Mouse (Mus musculus) MEL (cell line): Measurements from ENCODE around the gene Zfp280b. TPM values are rescaled to one million over a fixed set of nuclear protein-coding genes. Genes with fewer than 3 reads are reported as not detected.

Experiments
- DNase-seq: peaks from one replicate; pipeline ENCODE4 v3.0.0; 2011; ENCODE audit warnings: low read depth, low spot score
- H3K27ac ChIP-seq: 2 replicates; pipeline ENCODE4 v1.5.1; 2012; ENCODE audit warnings: low read depth, mild to moderate bottlenecking, control low read depth, low read length, moderate library complexity; ENCODE audit not compliant: control insufficient read depth
- H3K27me3 ChIP-seq, 2 experiments: fragments of 150-350 bp in 1 of 2; sonication (generic) in 1 of 2; 2 replicates each; pipeline ENCODE4 v1.6.1; 2012; ENCODE audit warnings: low read length in 2 of 2, mild to moderate bottlenecking in 2 of 2, improper control_type of control experiment in 1 of 2, moderate library complexity in 1 of 2; ENCODE audit not compliant: insufficient read depth in 2 of 2, control insufficient read depth in 1 of 2
- H3K36me3 ChIP-seq, 2 experiments: 2 replicates each; pipeline ENCODE4 v1.6.1; 2012 to 2014; ENCODE audit warnings: low read length in 2 of 2, improper control_type of control experiment in 1 of 2, inconsistent platforms in 1 of 2, mild to moderate bottlenecking in 1 of 2; ENCODE audit not compliant: insufficient read depth in 2 of 2, control insufficient read depth in 1 of 2
- H3K4me1 ChIP-seq, 2 experiments: fragments of 150-350 bp in 1 of 2; sonication (generic) in 1 of 2; 2 replicates each; pipeline ENCODE4 v1.6.1; 2012; ENCODE audit warnings: low read length in 2 of 2, improper control_type of control experiment in 1 of 2, mild to moderate bottlenecking in 1 of 2; ENCODE audit not compliant: insufficient read depth in 2 of 2, control insufficient read depth in 1 of 2
- H3K4me3 ChIP-seq, 2 experiments: fragments of 150-350 bp in 1 of 2; sonication (generic) in 1 of 2; 2 replicates each; pipeline ENCODE4 v1.5.1; 2012; ENCODE audit warnings: low read depth in 2 of 2, low read length in 2 of 2, mild to moderate bottlenecking in 2 of 2, moderate library complexity in 2 of 2, control low read depth in 1 of 2, improper control_type of control experiment in 1 of 2; ENCODE audit not compliant: control insufficient read depth in 1 of 2, insufficient read depth in 1 of 2
- H3K79me2 ChIP-seq: 2 replicates; pipeline ENCODE4 v1.6.1; 2012; ENCODE audit warnings: mild to moderate bottlenecking, low read length, moderate library complexity; ENCODE audit not compliant: control insufficient read depth, poor library complexity, insufficient read depth
- H3K9ac ChIP-seq: 2 replicates; pipeline ENCODE4 v1.6.1; 2012; ENCODE audit warnings: low read depth, mild to moderate bottlenecking, control low read depth, low read length, moderate library complexity; ENCODE audit not compliant: control insufficient read depth, poor library complexity, severe bottlenecking
- H3K9me3 ChIP-seq: fragments of 150-350 bp; sonication (generic); replicated peaks from 2 replicates; pipeline ENCODE4 v1.6.1; 2012; ENCODE audit warnings: mild to moderate bottlenecking, low read length, improper control_type of control experiment, moderate library complexity; ENCODE audit not compliant: insufficient read depth
- BHLHE40 ChIP-seq: IDR thresholded peaks from 2 replicates; pipeline ENCODE4 v1.6.1; 2012; ENCODE audit warnings: low read depth, mild to moderate bottlenecking, inconsistent platforms, low read length, improper control_type of control experiment, borderline replicate concordance
- CTCF ChIP-seq, 3 experiments: IDR thresholded peaks in 2 of 3; conservative IDR thresholded peaks in 1 of 3; 2 replicates each; pipeline ENCODE4 v1.5.1; 2011 to 2012; ENCODE audit warnings: low read length in 3 of 3, low read depth in 2 of 3, mild to moderate bottlenecking in 2 of 3, improper control_type of control experiment in 1 of 3, inconsistent platforms in 1 of 3, mixed read lengths in 1 of 3, moderate library complexity in 1 of 3; ENCODE audit not compliant: control insufficient read depth in 1 of 3, insufficient read depth in 1 of 3, poor library complexity in 1 of 3, severe bottlenecking in 1 of 3
- E2F4 ChIP-seq: IDR thresholded peaks from 2 replicates; pipeline ENCODE4 v1.6.1; 2011; ENCODE audit warnings: low read depth, low read length, improper control_type of control experiment, borderline replicate concordance
- ELF1 ChIP-seq: IDR thresholded peaks from 2 replicates; pipeline ENCODE4 v1.6.1; 2014; ENCODE audit warnings: low read depth, mild to moderate bottlenecking, inconsistent platforms, low read length, improper control_type of control experiment, moderate library complexity
- EP300 ChIP-seq, 2 experiments: IDR thresholded peaks; 2 replicates each; pipeline ENCODE4 v1.6.1; 2011; ENCODE audit warnings: improper control_type of control experiment in 2 of 2, low read length in 2 of 2, low read depth in 1 of 2, mild to moderate bottlenecking in 1 of 2
- GATA1 ChIP-seq: IDR thresholded peaks from 2 replicates; pipeline ENCODE4 v1.6.1; 2011; ENCODE audit warnings: low read depth, low read length, improper control_type of control experiment
- HCFC1 ChIP-seq: IDR thresholded peaks from 2 replicates; pipeline ENCODE4 v1.6.1; 2012; ENCODE audit warnings: low read depth, mild to moderate bottlenecking, inconsistent platforms, low read length, improper control_type of control experiment, moderate library complexity
- MAFK ChIP-seq: IDR thresholded peaks from 2 replicates; pipeline ENCODE4 v1.6.1; 2011; ENCODE audit warnings: low read depth, mild to moderate bottlenecking, low read length, improper control_type of control experiment, borderline replicate concordance
- MAX ChIP-seq: IDR thresholded peaks from 2 replicates; pipeline ENCODE4 v1.6.1; 2011; ENCODE audit warnings: low read length, improper control_type of control experiment
- MAZ ChIP-seq: IDR thresholded peaks from 2 replicates; pipeline ENCODE4 v1.6.1; 2012; ENCODE audit warnings: low read depth, mild to moderate bottlenecking, inconsistent platforms, low read length, improper control_type of control experiment
- MEF2A ChIP-seq: IDR thresholded peaks from 2 replicates; pipeline ENCODE4 v1.6.1; 2014; ENCODE audit warnings: low read depth, mild to moderate bottlenecking, inconsistent platforms, low read length, improper control_type of control experiment; ENCODE audit not compliant: poor library complexity, insufficient replicate concordance, severe bottlenecking; ENCODE audit errors: extremely low read depth
- MXI1 ChIP-seq: IDR thresholded peaks from 2 replicates; pipeline ENCODE4 v1.6.1; 2011; ENCODE audit warnings: mild to moderate bottlenecking, low read depth, low read length, improper control_type of control experiment
- MYC ChIP-seq: IDR thresholded peaks from 2 replicates; pipeline ENCODE4 v1.6.1; 2011; ENCODE audit warnings: low read depth, mild to moderate bottlenecking, low read length, improper control_type of control experiment, moderate library complexity
- NELFE ChIP-seq: IDR thresholded peaks from 2 replicates; pipeline ENCODE4 v1.6.1; 2011; ENCODE audit warnings: low read depth, low read length, improper control_type of control experiment
- NRF1 ChIP-seq: IDR thresholded peaks from 2 replicates; pipeline ENCODE4 v1.6.1; 2014; ENCODE audit warnings: low read depth, mild to moderate bottlenecking, inconsistent platforms, low read length, improper control_type of control experiment, moderate library complexity; ENCODE audit not compliant: poor library complexity, insufficient read depth, severe bottlenecking
- POLR2AphosphoS2 ChIP-seq: IDR thresholded peaks from 2 replicates; pipeline ENCODE4 v1.6.1; 2011; ENCODE audit warnings: low read length, improper control_type of control experiment
- POLR2AphosphoS5 ChIP-seq: IDR thresholded peaks from 2 replicates; pipeline ENCODE4 v1.6.1; 2012; ENCODE audit warnings: low read depth, borderline replicate concordance, mild to moderate bottlenecking, inconsistent platforms, low read length, moderate library complexity, mixed read lengths
- RAD21 ChIP-seq: IDR thresholded peaks from 2 replicates; pipeline ENCODE4 v1.6.1; 2011; ENCODE audit warnings: mild to moderate bottlenecking, low read depth, low read length, improper control_type of control experiment
- SIN3A ChIP-seq: IDR thresholded peaks from 2 replicates; pipeline ENCODE4 v1.6.1; 2012; ENCODE audit warnings: low read length, improper control_type of control experiment, inconsistent platforms
- SMC3 ChIP-seq: IDR thresholded peaks from 2 replicates; pipeline ENCODE4 v1.6.1; 2011; ENCODE audit warnings: low read depth, low read length, improper control_type of control experiment
- TAL1 ChIP-seq: IDR thresholded peaks from 2 replicates; pipeline ENCODE4 v1.6.1; 2012; ENCODE audit warnings: mild to moderate bottlenecking, inconsistent platforms, low read length, moderate library complexity, mixed read lengths
- TBP ChIP-seq: IDR thresholded peaks from 2 replicates; pipeline ENCODE4 v1.8.0; 2011; ENCODE audit warnings: low read depth, low read length, improper control_type of control experiment
- TCF12 ChIP-seq: IDR thresholded peaks from 2 replicates; pipeline ENCODE4 v1.6.1; 2014; ENCODE audit warnings: low read depth, mild to moderate bottlenecking, inconsistent platforms, low read length, improper control_type of control experiment, moderate library complexity
- UBTF ChIP-seq: IDR thresholded peaks from 2 replicates; pipeline ENCODE4 v1.6.1; 2012; ENCODE audit warnings: low read depth, mild to moderate bottlenecking, inconsistent platforms, low read length, improper control_type of control experiment, moderate library complexity, borderline replicate concordance; ENCODE audit not compliant: insufficient read depth
- USF1 ChIP-seq: IDR thresholded peaks from 2 replicates; pipeline ENCODE4 v1.6.1; 2014; ENCODE audit warnings: low read depth, mild to moderate bottlenecking, inconsistent platforms, low read length, improper control_type of control experiment, moderate library complexity
- USF2 ChIP-seq, 2 experiments: IDR thresholded peaks; 2 replicates each; pipeline ENCODE4 v1.6.1; 2011 to 2012; ENCODE audit warnings: improper control_type of control experiment in 2 of 2, low read length in 2 of 2, borderline replicate concordance in 1 of 2, inconsistent platforms in 1 of 2, low read depth in 1 of 2, mild to moderate bottlenecking in 1 of 2; ENCODE audit not compliant: insufficient read depth in 1 of 2
- ZC3H11A ChIP-seq: IDR thresholded peaks from 2 replicates; pipeline ENCODE4 v1.6.1; 2012; ENCODE audit warnings: low read depth, mild to moderate bottlenecking, inconsistent platforms, low read length, improper control_type of control experiment
- ZKSCAN1 ChIP-seq: IDR thresholded peaks from 2 replicates; pipeline ENCODE4 v1.6.1; 2012; ENCODE audit warnings: low read depth, mild to moderate bottlenecking, inconsistent platforms, low read length, improper control_type of control experiment, moderate library complexity
- ZMIZ1 ChIP-seq: IDR thresholded peaks from 2 replicates; pipeline ENCODE4 v1.6.1; 2012; ENCODE audit warnings: low read depth, mild to moderate bottlenecking, inconsistent platforms, low read length, improper control_type of control experiment, moderate library complexity
- ZNF384 ChIP-seq: IDR thresholded peaks from 2 replicates; pipeline ENCODE4 v1.6.1; 2012; ENCODE audit warnings: low read depth, mild to moderate bottlenecking, inconsistent platforms, low read length, improper control_type of control experiment
- polyA plus RNA-seq, 2 experiments: library from polyadenylated mRNA; stranded (reverse) in 1 of 2; unstranded in 1 of 2; fragments of >175 nt in 1 of 2; fragments of >200 nt in 1 of 2; gene quantifications; 2 replicates each; pipeline versions ENCODE4 v1.2.1 to v1.2.4; 2012; ENCODE audit warnings: low replicate concordance in 2 of 2, low read depth in 1 of 2; ENCODE audit not compliant: insufficient read length in 2 of 2, insufficient read depth in 1 of 2, missing spikeins in 1 of 2
- total RNA-seq: library from RNA; depleted of rRNA; stranded (reverse); fragments of 300-350 nt; gene quantifications from 2 replicates; pipeline ENCODE4 v1.2.3, GENCODE M21; 2012

Zfp280b gene
- total and polyA plus RNA-seq, 3 experiments: 7.9 to 18.6 TPM; not detected in 1

- Histone ChIP-seq H3K27ac (no peak overlapping the region), H3K9me3 (no peaks in the 10 kb centered on the region), H3K27me3 (peaks cover 0 to 3% of the 10 kb centered on the region in 2 experiments; a peak in 1 of 4 replicates), H3K36me3 (no peaks in the 10 kb centered on the region), H3K79me2 (no peaks in the 10 kb centered on the region), H3K4me1 (peaks cover 0 to 2% of the 10 kb centered on the region in 2 experiments; a peak in 1 of 4 replicates), H3K9ac (no peak overlapping the region), H3K4me3 (no peak overlapping the region)
- TF ChIP-seq ZC3H11A: no peak
- TF ChIP-seq NRF1: no peak
- TF ChIP-seq EP300 (IDR thresholded peaks at IDR 0.05; ENCODE audit: low read depth in 1 of 2, low read length in 2 of 2): no peak
- TF ChIP-seq POLR2AphosphoS5: no peak
- TF ChIP-seq ZKSCAN1: no peak
- TF ChIP-seq MYC: no peak
- no peak for TF ChIP-seq USF1
- TF ChIP-seq TBP: no peak
- no peak for TF ChIP-seq E2F4
- TF ChIP-seq MAX: no peak
- no peak for TF ChIP-seq BHLHE40
- TF ChIP-seq SIN3A: no peak
- TF ChIP-seq CTCF (IDR thresholded peaks at IDR 0.05 in 2 of 3, conservative IDR thresholded peaks at IDR 0.05 in 1 of 3; ENCODE audit: control insufficient read depth in 1 of 3, insufficient read depth in 1 of 3, low read depth in 2 of 3, low read length in 3 of 3, poor library complexity in 1 of 3, severe bottlenecking in 1 of 3): no peak
- TF ChIP-seq HCFC1: no peak
- DNase-seq: no peak
Observed at GRCm38 (mm10) chr10:76016886-76017285, 15.6 kb upstream of the Zfp280b start.

GRCm38 (mm10) chr10:76021728-76022127 lies 10.7 kb upstream of the Zfp280b start:
- Histone ChIP-seq H3K9ac (no peak overlapping the region), H3K27ac (no peak overlapping the region), H3K27me3 (no peaks in the 10 kb centered on the region), H3K79me2 (no peaks in the 10 kb centered on the region), H3K4me1 (peaks cover 0 to 4% of the 10 kb centered on the region in 2 experiments; a peak in 1 of 4 replicates), H3K36me3 (no peaks in the 10 kb centered on the region), H3K4me3 (no peak overlapping the region), H3K9me3 (no peaks in the 10 kb centered on the region)
- no peak for DNase-seq
- TF ChIP-seq MEF2A (no peak), ZNF384 (no peak), ZC3H11A (no peak), MAZ (no peak), E2F4 (no peak), MAFK (no peak), UBTF (no peak), CTCF (IDR thresholded peaks at IDR 0.05 in 2 of 3, conservative IDR thresholded peaks at IDR 0.05 in 1 of 3; ENCODE audit: control insufficient read depth in 1 of 3, insufficient read depth in 1 of 3, low read depth in 2 of 3, low read length in 3 of 3, poor library complexity in 1 of 3, severe bottlenecking in 1 of 3) (no peak), TCF12 (peak; percentile 73; the same call in 1 of the 2 replicates), MXI1 (no peak), TAL1 (peak; percentile 66), USF2 (IDR thresholded peaks at IDR 0.05; ENCODE audit: borderline replicate concordance in 1 of 2, insufficient read depth in 1 of 2, low read depth in 1 of 2, low read length in 2 of 2) (no peak), ZKSCAN1 (no peak), USF1 (peak; percentile 35; the same call in 1 of the 2 replicates), POLR2AphosphoS2 (no peak), SIN3A (no peak), ELF1 (no peak), NELFE (no peak), MAX (no peak), RAD21 (no peak), ZMIZ1 (no peak), SMC3 (no peak), GATA1 (0 out of 2 replicates have a peak, but pooled peaks have one; percentile 8)
